Mouse (Mus musculus): ENCODE data around the gene Por. TPM values are rescaled to one million over a fixed set of nuclear protein-coding genes. Genes with fewer than 3 reads are reported as not detected.

Gene Por
- polyA plus RNA-seq (2012; ENCODE audit: low replicate concordance) = 93.9 and 171 TPM in 2 replicates

DNA sequence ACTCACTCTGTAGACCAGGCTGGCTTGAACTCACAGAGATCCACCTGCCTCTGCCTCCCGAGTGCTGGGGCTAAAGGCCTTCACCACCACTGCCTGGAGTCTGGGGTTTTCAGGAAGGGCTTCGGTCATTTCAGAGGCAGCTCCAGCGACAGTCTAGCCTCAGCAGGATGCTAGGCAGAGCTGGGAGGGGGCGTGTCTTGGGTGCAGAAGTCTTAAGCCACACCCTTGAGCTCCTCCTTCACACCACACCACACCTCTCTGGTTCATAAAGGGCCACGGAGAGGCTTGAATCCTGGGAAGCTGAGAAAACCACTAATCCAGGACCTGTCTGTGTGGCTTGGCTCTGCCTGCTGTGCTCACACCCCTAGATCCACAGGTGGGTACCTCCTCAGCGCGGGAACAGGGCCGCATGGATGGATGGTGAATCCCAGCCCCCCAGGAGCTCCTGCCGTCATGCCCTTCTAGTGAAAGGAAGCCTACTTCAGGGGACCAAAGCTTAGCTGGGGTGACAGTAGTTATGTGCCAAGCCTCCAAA is at the start of gene Por:
Por (plus strand) TSS at position 293 of the 535 bp plus-strand sequence.

DNA sequence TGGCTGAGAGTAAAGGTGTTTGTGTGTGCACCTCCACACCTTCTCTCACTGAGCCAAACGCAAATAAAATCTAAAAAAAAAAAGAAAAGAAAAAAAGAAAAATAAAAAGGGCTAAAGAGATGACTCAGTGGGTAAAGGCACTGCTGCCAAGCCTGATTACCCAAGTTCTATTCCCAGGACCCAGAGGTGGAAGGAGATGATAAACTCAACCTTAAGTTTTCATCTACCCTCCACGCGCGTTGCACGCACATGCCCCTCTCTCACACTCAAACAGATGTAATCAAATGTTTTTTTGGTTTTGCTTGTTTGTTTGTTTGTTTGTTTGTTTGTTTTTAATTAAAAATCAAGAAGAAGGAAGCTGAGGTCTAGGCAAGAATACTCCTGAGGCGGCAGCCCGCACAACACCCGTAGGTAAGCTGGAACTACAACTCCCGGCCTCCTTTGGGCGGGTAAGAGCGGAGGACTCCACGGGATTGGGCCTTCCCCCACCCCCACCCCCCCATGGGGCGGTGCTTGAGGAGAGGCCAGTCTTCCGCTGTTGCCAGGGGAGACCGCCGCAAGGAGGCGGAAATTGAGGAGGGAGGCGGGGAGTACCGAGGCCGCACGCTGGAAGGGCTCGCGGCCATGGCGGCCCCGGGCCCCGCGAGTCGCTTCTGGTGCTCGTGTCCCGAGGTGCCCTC is 37.6 kb upstream of the Por start, which contains the start of gene Rhbdd2:
Rhbdd2 (plus strand) TSS at position 502 of the 680 bp plus-strand sequence.

DNA sequence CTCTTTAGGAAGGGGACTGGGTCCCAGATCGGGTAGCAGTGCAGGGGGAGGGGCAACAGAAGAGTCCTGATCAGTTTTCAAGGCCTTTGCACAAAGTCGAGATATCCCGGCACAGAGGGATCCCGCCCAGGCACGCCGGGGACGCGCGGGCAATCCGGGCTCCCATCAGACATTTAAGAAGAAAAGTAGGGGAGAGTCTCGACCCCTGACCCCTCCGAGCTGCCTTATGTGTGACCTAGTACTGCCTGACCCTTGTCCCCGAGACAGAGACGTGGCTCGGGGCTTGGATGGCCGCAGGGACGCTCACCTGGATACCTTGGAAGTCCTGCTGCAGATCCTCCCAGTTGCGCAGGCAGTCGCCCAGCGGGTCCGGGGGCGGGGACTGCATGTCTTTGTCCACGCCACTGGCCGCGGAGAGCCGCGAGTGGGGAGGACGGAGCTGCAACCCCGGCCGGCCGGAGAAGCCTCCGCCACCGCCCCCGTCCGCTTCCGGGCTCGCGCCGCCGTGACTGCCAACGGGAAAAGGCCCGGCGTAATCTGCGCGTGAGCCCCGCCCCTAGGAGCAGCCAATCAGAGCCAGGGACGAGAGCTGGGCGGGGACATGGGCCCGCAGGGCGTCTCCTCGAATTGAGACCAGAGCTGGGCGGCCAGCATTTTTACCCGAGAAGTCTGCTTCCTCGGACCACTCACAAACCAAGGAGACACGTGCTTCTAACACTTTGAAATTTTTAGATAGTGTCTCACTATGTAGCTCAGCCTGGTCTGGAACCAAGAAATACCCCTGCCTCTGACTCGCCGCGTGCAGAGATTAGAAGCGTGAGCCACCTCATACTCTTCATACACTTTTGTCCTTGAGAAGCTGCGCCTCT is 74.1 kb downstream of the Por start, which contains the start of gene Tmem120a:
Tmem120a (minus strand) TSS at position 708 of the 869 bp plus-strand sequence.

DNA sequence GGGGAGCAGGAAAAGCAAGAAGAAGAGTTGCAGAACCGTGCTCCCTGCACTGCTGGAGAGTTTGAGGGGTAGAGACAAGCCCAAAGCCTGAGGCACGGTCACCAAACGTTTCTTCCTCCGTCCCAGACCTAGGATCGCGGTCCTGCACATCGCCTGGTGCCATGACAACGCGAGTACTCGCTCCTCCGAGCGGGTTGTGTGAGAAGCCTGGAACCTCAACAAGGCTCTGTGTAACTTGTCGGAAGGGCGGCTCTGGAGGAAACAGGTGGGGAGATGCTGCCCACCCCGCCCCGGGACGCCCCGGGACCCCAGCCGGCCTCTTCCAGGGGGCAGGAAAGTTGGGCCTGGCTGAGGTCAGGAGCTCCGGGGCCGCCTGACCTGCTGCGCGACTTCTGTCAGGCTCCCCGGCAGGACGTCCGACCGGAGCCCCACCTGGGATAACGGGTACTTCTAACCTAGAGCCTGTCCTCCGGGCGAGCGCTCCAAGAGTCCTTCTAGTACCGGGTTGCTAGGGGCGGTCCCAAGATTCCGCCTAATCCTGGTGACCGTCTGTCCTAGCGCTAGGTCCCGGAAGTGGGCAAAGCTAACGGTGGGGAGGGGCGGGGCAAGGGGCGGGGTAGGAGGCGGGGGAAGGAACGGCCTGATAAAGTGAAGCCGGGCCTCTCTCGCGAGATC is 108.1 kb downstream of the Por start, which contains the start of gene Styxl1:
Styxl1 (minus strand) TSS at position 590 of the 675 bp plus-strand sequence.

DNA sequence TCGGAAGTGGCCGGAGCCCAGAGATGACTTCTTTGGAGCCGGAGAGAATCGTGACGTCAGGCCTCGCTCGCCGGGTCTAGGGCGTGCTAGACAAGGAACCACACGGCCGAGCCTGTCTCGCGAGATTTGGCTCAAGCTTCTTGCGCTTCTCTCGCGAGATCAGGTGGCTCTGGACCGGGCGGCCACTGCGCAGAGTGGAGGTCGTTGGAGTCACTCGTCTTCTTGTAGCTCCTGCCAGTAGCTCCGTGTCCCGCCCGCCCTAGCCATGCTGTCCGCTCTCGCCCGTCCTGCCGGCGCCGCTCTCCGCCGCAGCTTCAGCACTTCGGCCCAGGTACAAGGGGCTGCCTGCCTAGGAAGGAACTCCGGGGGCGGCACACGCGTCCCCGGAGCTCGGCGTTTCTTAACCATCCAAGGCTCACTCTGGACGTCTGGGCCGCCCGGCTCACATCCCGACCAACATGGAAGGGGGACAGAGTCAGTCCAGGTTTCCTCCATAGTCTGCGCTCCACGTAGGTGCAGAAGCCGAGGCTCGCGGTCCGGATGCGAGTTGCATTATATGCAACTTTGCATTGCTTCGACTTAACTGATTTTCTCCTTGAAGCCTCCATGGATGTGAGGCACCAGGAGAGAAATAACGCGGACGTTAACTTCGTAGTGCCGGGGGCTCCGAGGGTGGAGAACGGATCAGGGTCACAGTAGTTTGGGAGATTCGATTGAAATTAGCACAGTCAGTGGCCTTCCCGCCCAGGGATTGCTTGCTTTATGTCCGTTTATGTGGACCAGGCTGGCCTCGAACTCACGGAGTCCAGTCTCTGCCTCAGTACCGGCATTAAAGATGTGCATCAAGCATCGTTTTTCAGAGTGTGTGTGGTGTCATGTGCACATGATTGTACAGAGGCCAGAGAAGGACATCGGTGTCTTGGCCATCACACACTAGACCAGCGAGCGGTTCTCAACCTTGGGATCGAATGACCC is 108.9 kb downstream of the Por start, which contains the start of gene Mdh2:
Mdh2 (plus strand) TSS at position 10 of the 975 bp plus-strand sequence.

Other genes with a start within 250 kb of the Por start
- gene Hip1, start 124.9 kb upstream of the Por start, polyA plus RNA-seq (2012; ENCODE audit: low replicate concordance) = 2.3 and 5.1 TPM in 2 replicates
- not detected in 2 replicates for gene Ccl26, start 106.5 kb upstream of the Por start, polyA plus RNA-seq (2012; ENCODE audit: low replicate concordance)
- 0.61 TPM in 1 of 2 replicates, not detected in the other for gene Ccl24, start 97.0 kb upstream of the Por start, polyA plus RNA-seq (2012; ENCODE audit: low replicate concordance)
- 34.6 and 36.0 TPM in 2 replicates for gene Rhbdd2, start 37.4 kb upstream of the Por start, polyA plus RNA-seq (2012; ENCODE audit: low replicate concordance)
- gene Tmem120a, start 74.4 kb downstream of the Por start, polyA plus RNA-seq (2012; ENCODE audit: low replicate concordance) = 12.3 and 15.8 TPM in 2 replicates
- not detected in 2 replicates for gene Styxl1, start 108.4 kb downstream of the Por start, polyA plus RNA-seq (2012; ENCODE audit: low replicate concordance)
- gene Mdh2, start 108.4 kb downstream of the Por start, polyA plus RNA-seq (2012; ENCODE audit: low replicate concordance) = 199 and 638 TPM in 2 replicates
- not detected in 2 replicates for gene Srrm3, start 136.9 kb downstream of the Por start, polyA plus RNA-seq (2012; ENCODE audit: low replicate concordance)
- gene Hspb1, start 217.9 kb downstream of the Por start, polyA plus RNA-seq (2012; ENCODE audit: low replicate concordance) = 0.27 and 0.68 TPM in 2 replicates